Mouse (Mus musculus) heart, embryonic 13.5 days (tissue): Measurements from ENCODE around the gene Arhgef26. TPM values are rescaled to one million over a fixed set of nuclear protein-coding genes. Genes with fewer than 3 reads are reported as not detected.
A peak's percentile ranks its signal among the peaks of the same experiment; 100 is the strongest.

Experiments
- ATAC-seq: fragments of 200-750 bp; cut with Nextera tagmentation; 2 replicates; pipeline ENCODE4 v1.8.0; 2017; ENCODE audit warnings: moderate TSS enrichment; ENCODE audit not compliant: insufficient number of reproducible peaks, low FRiP score, low TSS enrichment; ENCODE audit errors: extremely low read depth
- H3K27ac ChIP-seq: fragments of 300-500 bp; sonication (generic); replicated peaks from 2 replicates; pipeline ENCODE4 v1.5.1; 2015; ENCODE audit warnings: moderate library complexity, mild to moderate bottlenecking, inconsistent platforms
- H3K27me3 ChIP-seq: fragments of 300-500 bp; sonication (generic); replicated peaks from 2 replicates; pipeline ENCODE4 v1.6.1; 2015; ENCODE audit warnings: mild to moderate bottlenecking, inconsistent platforms
- H3K36me3 ChIP-seq: fragments of 300-500 bp; sonication (generic); 2 replicates; pipeline ENCODE4 v1.6.1; 2015; ENCODE audit warnings: mild to moderate bottlenecking, inconsistent platforms
- H3K4me1 ChIP-seq: fragments of 300-500 bp; sonication (generic); 2 replicates; pipeline ENCODE4 v1.6.1; 2015; ENCODE audit warnings: inconsistent platforms
- H3K4me2 ChIP-seq: fragments of 300-500 bp; sonication (generic); 2 replicates; pipeline ENCODE4 v1.6.1; 2015; ENCODE audit warnings: inconsistent platforms, mild to moderate bottlenecking, moderate library complexity
- H3K4me3 ChIP-seq: fragments of 300-500 bp; sonication (generic); 2 replicates; pipeline ENCODE4 v1.5.1; 2015; ENCODE audit warnings: moderate library complexity, mild to moderate bottlenecking, inconsistent platforms
- H3K9ac ChIP-seq: fragments of 300-500 bp; sonication (generic); 2 replicates; pipeline ENCODE4 v1.6.1; 2015; ENCODE audit warnings: inconsistent platforms, mild to moderate bottlenecking, moderate library complexity
- H3K9me3 ChIP-seq: fragments of 300-500 bp; sonication (generic); 2 replicates; pipeline ENCODE4 v1.6.1; 2016; ENCODE audit warnings: inconsistent platforms
- WGBS: fragments of 180-500 bp; shearing (Covaris S2); methylation state at CpG from one replicate; pipeline ENCODE4 v1.1.7; 2015; ENCODE audit warnings: mixed read lengths; 5-methylcytosine and 5-hydroxymethylcytosine counted together
- polyA plus RNA-seq: library from polyadenylated mRNA; unstranded; fragments of >200 nt; fragmentation: Nextera tagmentation; extraction: Ambion mirVana; gene quantifications from 2 replicates; pipeline ENCODE4 v1.2.1, GENCODE M21; 2015

Arhgef26 gene
- polyA plus RNA-seq, 1 experiment from 2014 or later = 4.9 TPM

- Histone ChIP-seq H3K27me3 (no peaks in the 10 kb centered on the region), H3K4me3 (no peak overlapping the region), H3K27ac (0 out of 2 replicates have a peak overlapping the region, but pooled peaks have one; percentile 28), H3K4me1 (peaks cover 15% of the 10 kb centered on the region), H3K9me3 (no peaks in the 10 kb centered on the region), H3K9ac (no peak overlapping the region), H3K36me3 (no peaks in the 10 kb centered on the region), H3K4me2 (no peak overlapping the region)
- no peak for ATAC-seq
Observed at GRCm38 (mm10) chr3:62392636-62393035, 54.5 kb downstream of the Arhgef26 start.

GRCm38 (mm10) chr3:62394284-62394683, 56.1 kb downstream of the Arhgef26 start:
- Histone ChIP-seq H3K36me3 (no peaks in the 10 kb centered on the region), H3K9me3 (no peaks in the 10 kb centered on the region), H3K27me3 (no peaks in the 10 kb centered on the region), H3K4me2 (no peak overlapping the region), H3K4me3 (no peak overlapping the region), H3K9ac (no peak overlapping the region), H3K4me1 (peaks cover 15% of the 10 kb centered on the region), H3K27ac (0 out of 2 replicates have a peak overlapping the region, but pooled peaks have one; percentile 50)
- no peak for ATAC-seq
- WGBS = 55% methylated on average over 7 of the region's 7 CpGs

- H3K4me1 ChIP-seq = peaks cover 22% of the 10 kb centered on the region
- H3K9ac ChIP-seq = no peak overlapping the region
- no peaks in the 10 kb centered on the region for H3K9me3 ChIP-seq
- H3K4me2 ChIP-seq = no peak overlapping the region
- no peak for ATAC-seq
- H3K36me3 ChIP-seq = no peaks in the 10 kb centered on the region
- no peaks in the 10 kb centered on the region for H3K27me3 ChIP-seq
- WGBS = 35% methylated on average over 5 of the region's 5 CpGs
- H3K4me3 ChIP-seq = no peak overlapping the region
- H3K27ac ChIP-seq = no peak overlapping the region
Observed at GRCm38 (mm10) chr3:62395368-62395767, 57.2 kb downstream of the Arhgef26 start.

- H3K36me3 ChIP-seq = no peaks in the 10 kb centered on the region
- no peaks in the 10 kb centered on the region for H3K9me3 ChIP-seq
- H3K4me2 ChIP-seq = no peak overlapping the region
- no peak overlapping the region for H3K4me3 ChIP-seq
- H3K27me3 ChIP-seq = no peaks in the 10 kb centered on the region
- ATAC-seq = no peak
- peaks cover 24% of the 10 kb centered on the region for H3K4me1 ChIP-seq
- H3K27ac ChIP-seq = 0 out of 2 replicates have a peak overlapping the region, but pooled peaks have one; percentile 8
- 61% methylated on average over 5 of the region's 5 CpGs for WGBS
- H3K9ac ChIP-seq = no peak overlapping the region
Observed at GRCm38 (mm10) chr3:62396109-62396508, 58.0 kb downstream of the Arhgef26 start.

GRCm38 (mm10) chr3:62398094-62398493, 60.0 kb downstream of the Arhgef26 start:
- Histone ChIP-seq H3K4me3 (no peak overlapping the region), H3K9ac (no peak overlapping the region), H3K27ac (no peak overlapping the region), H3K36me3 (no peaks in the 10 kb centered on the region), H3K4me2 (no peak overlapping the region), H3K9me3 (no peaks in the 10 kb centered on the region), H3K27me3 (no peaks in the 10 kb centered on the region), H3K4me1 (peaks cover 21% of the 10 kb centered on the region)
- no peak for ATAC-seq

- H3K27me3 ChIP-seq = no peaks in the 10 kb centered on the region
- WGBS = 69% methylated on average over 12 of the region's 12 CpGs
Observed at GRCm38 (mm10) chr3:62399826-62400746, 61.9 kb downstream of the Arhgef26 start.

GRCm38 (mm10) chr3:62402466-62402865, 64.3 kb downstream of the Arhgef26 start:
- Histone ChIP-seq H3K27me3 (no peaks in the 10 kb centered on the region), H3K27ac (no peak overlapping the region), H3K4me1 (peaks cover 15% of the 10 kb centered on the region), H3K9ac (no peak overlapping the region), H3K4me3 (no peak overlapping the region), H3K9me3 (no peaks in the 10 kb centered on the region), H3K4me2 (no peak overlapping the region), H3K36me3 (no peaks in the 10 kb centered on the region)
- 65% methylated on average over 2 of the region's 2 CpGs for WGBS
- no peak for ATAC-seq

More at GRCm38 (mm10) chr3:62399826-62400746, 61.9 kb downstream of the Arhgef26 start:
- H3K4me1 ChIP-seq = peaks cover 25% of the 10 kb centered on the region
- no peak overlapping the region for H3K9ac ChIP-seq
- no peaks in the 10 kb centered on the region for H3K36me3 ChIP-seq
- no peak overlapping the region for H3K4me2 ChIP-seq
- no peak overlapping the region for H3K27ac ChIP-seq
- H3K9me3 ChIP-seq = no peaks in the 10 kb centered on the region
- no peak for ATAC-seq
- no peak overlapping the region for H3K4me3 ChIP-seq

GRCm38 (mm10) chr3:62404477-62405246, 66.5 kb downstream of the Arhgef26 start:
- ATAC-seq = no peak
- no peaks in the 10 kb centered on the region for H3K9me3 ChIP-seq
- no peaks in the 10 kb centered on the region for H3K36me3 ChIP-seq
- no peak overlapping the region for H3K9ac ChIP-seq
- H3K27ac ChIP-seq = no peak overlapping the region; the same call in 1 of the 2 replicates
- no peak overlapping the region for H3K4me2 ChIP-seq
- 63% methylated on average over 7 of the region's 7 CpGs for WGBS
- no peak overlapping the region for H3K4me3 ChIP-seq
- H3K27me3 ChIP-seq = no peaks in the 10 kb centered on the region
- H3K4me1 ChIP-seq = peaks cover 15% of the 10 kb centered on the region

GRCm38 (mm10) chr3:62409555-62410182, 71.5 kb downstream of the Arhgef26 start:
- ATAC-seq = no peak
- no peak overlapping the region for H3K9ac ChIP-seq
- H3K27ac ChIP-seq = no peak overlapping the region
- whole genome bisulfite sequencing = 74% methylated on average over 8 of the region's 8 CpGs
- no peak overlapping the region for H3K4me2 ChIP-seq
- H3K4me1 ChIP-seq = peaks cover 11% of the 10 kb centered on the region
- no peaks in the 10 kb centered on the region for H3K27me3 ChIP-seq
- H3K36me3 ChIP-seq = no peaks in the 10 kb centered on the region
- H3K9me3 ChIP-seq = no peaks in the 10 kb centered on the region
- H3K4me3 ChIP-seq = no peak overlapping the region

- no peak for ATAC-seq
- H3K4me2 ChIP-seq = no peak overlapping the region
- H3K4me1 ChIP-seq = peaks cover 9% of the 10 kb centered on the region
- H3K9ac ChIP-seq = no peak overlapping the region
- H3K27me3 ChIP-seq = no peaks in the 10 kb centered on the region
- H3K9me3 ChIP-seq = no peaks in the 10 kb centered on the region
- H3K27ac ChIP-seq = no peak overlapping the region
- WGBS = 81% methylated on average over 4 of the region's 4 CpGs
- H3K4me3 ChIP-seq = no peak overlapping the region
- H3K36me3 ChIP-seq = no peaks in the 10 kb centered on the region
Observed at GRCm38 (mm10) chr3:62410491-62410890, 72.3 kb downstream of the Arhgef26 start.

- H3K4me3 ChIP-seq = no peak overlapping the region
- no peak for ATAC-seq
- no peaks in the 10 kb centered on the region for H3K9me3 ChIP-seq
- H3K9ac ChIP-seq = no peak overlapping the region
- WGBS = 34% methylated on average over 7 of the region's 7 CpGs
- no peaks in the 10 kb centered on the region for H3K36me3 ChIP-seq
- peak overlapping the region; percentile 2; the same call in 1 of the 2 replicates for H3K4me2 ChIP-seq
- peaks cover 9% of the 10 kb centered on the region for H3K4me1 ChIP-seq
- H3K27me3 ChIP-seq = no peaks in the 10 kb centered on the region
- H3K27ac ChIP-seq = no peak overlapping the region
Observed at GRCm38 (mm10) chr3:62412704-62413103, 74.6 kb downstream of the Arhgef26 start.
